Mouse (Mus musculus) C2C12 (cell line): ENCODE results near the gene Tmem185b.

Experiments used
- CEBPB ChIP-seq: IDR thresholded peaks from one replicate; pipeline ENCODE4 v1.6.1; 2011; ENCODE audit warnings: low read depth, mild to moderate bottlenecking, control low read depth, moderate library complexity
- CTCF ChIP-seq: IDR thresholded peaks from one replicate; pipeline ENCODE4 v1.5.1; 2011; ENCODE audit not compliant: control insufficient read depth, insufficient read depth, insufficient read length
- MAX ChIP-seq: IDR thresholded peaks from one replicate; pipeline ENCODE4 v1.6.1; 2011; ENCODE audit warnings: mild to moderate bottlenecking, control low read depth
- MYOD1 ChIP-seq: IDR thresholded peaks from one replicate; pipeline ENCODE4 v1.6.1; 2011; ENCODE audit warnings: low read depth; ENCODE audit not compliant: control insufficient read depth, insufficient read length
- USF1 ChIP-seq: IDR thresholded peaks from one replicate; pipeline ENCODE4 v1.6.1; 2011; ENCODE audit warnings: low read depth, mild to moderate bottlenecking, control low read depth, moderate library complexity

DNA sequence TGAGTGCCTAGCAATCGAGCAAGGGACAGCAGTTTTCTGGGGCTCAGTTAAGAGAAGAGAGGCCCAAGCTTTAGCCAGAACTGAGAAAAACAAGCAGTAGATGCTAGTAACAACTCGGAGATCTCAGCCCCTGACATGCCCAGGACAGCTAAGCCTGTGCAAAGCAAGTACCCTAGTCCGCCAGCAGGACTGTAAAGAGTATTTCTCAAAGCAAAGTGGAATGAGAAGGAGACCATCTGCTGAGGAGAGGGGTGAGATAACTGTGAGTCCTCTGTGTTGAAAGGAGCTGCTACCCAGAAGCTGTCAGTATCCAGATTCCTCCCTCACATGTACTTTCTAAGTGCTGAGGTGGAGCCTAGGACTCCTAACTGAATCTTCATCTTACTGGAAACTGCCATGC is 20.5 kb downstream of the Tmem185b start:
- TF ChIP-seq CTCF, result no peak
- no peak for TF ChIP-seq MAX
- no peak for TF ChIP-seq USF1
- no peak for TF ChIP-seq MYOD1
- no peak for TF ChIP-seq CEBPB
